Mouse (Mus musculus) retina, embryonic 14.5 days (tissue): ENCODE measurements around the gene Sim2.

Source experiments
- DNase-seq: peaks from one replicate; pipeline ENCODE4 v3.0.0-alpha.2; 2015; ENCODE audit warnings: low spot score

Sim2 gene

GRCm38 (mm10) chr16:94084711-94085602 is at the start of gene Sim2:
Sim2 (plus strand) TSS chr16:94084931.
- DNase-seq: no peak

- no peak for DNase-seq
These were observed 47.5 kb upstream of the Sim2 start for GRCm38 (mm10) chr16:94037280-94037679.

GRCm38 (mm10) chr16:94038272-94038985 is 46.3 kb upstream of the Sim2 start:
- peak; percentile 87 for DNase-seq

- DNase-seq: no peak
These were observed 45.8 kb upstream of the Sim2 start for GRCm38 (mm10) chr16:94038986-94039341.

GRCm38 (mm10) chr16:94040485-94040884 is 44.2 kb upstream of the Sim2 start:
- DNase-seq: peak; percentile 39

- DNase-seq: peak; percentile 47
These were observed 43.5 kb upstream of the Sim2 start for GRCm38 (mm10) chr16:94041065-94041712.

- no peak for DNase-seq
These were observed 40.9 kb upstream of the Sim2 start for GRCm38 (mm10) chr16:94043797-94044196.

- no peak for DNase-seq
These were observed 39.7 kb upstream of the Sim2 start for GRCm38 (mm10) chr16:94044996-94045395.

- DNase-seq: no peak
These were observed 34.4 kb upstream of the Sim2 start for GRCm38 (mm10) chr16:94050368-94050767.

GRCm38 (mm10) chr16:94055176-94055575 is 29.6 kb upstream of the Sim2 start:
- no peak for DNase-seq

- DNase-seq: no peak
These were observed 29.2 kb upstream of the Sim2 start for GRCm38 (mm10) chr16:94055576-94055975.

- DNase-seq: no peak
These were observed 24.9 kb upstream of the Sim2 start for GRCm38 (mm10) chr16:94059820-94060219.

GRCm38 (mm10) chr16:94064211-94064610 is 20.5 kb upstream of the Sim2 start:
- DNase-seq: no peak

GRCm38 (mm10) chr16:94065728-94066674 is 18.7 kb upstream of the Sim2 start:
- DNase-seq: no peak

- no peak for DNase-seq
These were observed 18.0 kb upstream of the Sim2 start for GRCm38 (mm10) chr16:94066771-94067170.

- no peak for DNase-seq
These were observed 17.5 kb upstream of the Sim2 start for GRCm38 (mm10) chr16:94067280-94067679.

- no peak for DNase-seq
These were observed 15.7 kb upstream of the Sim2 start for GRCm38 (mm10) chr16:94069061-94069460.

- no peak for DNase-seq
These were observed 13.8 kb upstream of the Sim2 start for GRCm38 (mm10) chr16:94070920-94071319.

- DNase-seq: no peak
These were observed 13.3 kb upstream of the Sim2 start for GRCm38 (mm10) chr16:94071468-94071867.

- DNase-seq: peak; percentile 41
These were observed 9.2 kb upstream of the Sim2 start for GRCm38 (mm10) chr16:94075362-94076027.
